Mouse (Mus musculus) neutrophil, adult 5-6 weeks (primary cell): ENCODE measurements around the gene Mrgprb1. TPM values are rescaled to one million over a fixed set of nuclear protein-coding genes. Genes with fewer than 3 reads are reported as not detected.
"Not testable (repeated sequence)": the region's sequence is repeated elsewhere in the genome, so short reads cannot be mapped to it uniquely, and the experiment has no call there.

Experiments used
- ATAC-seq: fragments of 151-379, 151-347 bp; 2 replicates; pipeline ENCODE4 v1.8.0; 2017; ENCODE audit warnings: mild to moderate bottlenecking, moderate TSS enrichment; ENCODE audit not compliant: insufficient number of reproducible peaks, poor library complexity, low FRiP score, severe bottlenecking; ENCODE audit errors: extremely low read depth
- total RNA-seq: library from RNA; stranded (forward); fragments of 200-1000 nt; gene quantifications from 2 replicates; pipeline ENCODE4 v1.2.3, GENCODE M21; 2017

Mrgprb1 gene
- total RNA-seq: not detected in 2 replicates

GRCm38 (mm10) chr7:48456242-48456641 is at the start of gene Mrgprb1:
Gene Mrgprb1, minus strand, starts transcription at chr7:48456342.
- no peak for ATAC-seq

DNA sequence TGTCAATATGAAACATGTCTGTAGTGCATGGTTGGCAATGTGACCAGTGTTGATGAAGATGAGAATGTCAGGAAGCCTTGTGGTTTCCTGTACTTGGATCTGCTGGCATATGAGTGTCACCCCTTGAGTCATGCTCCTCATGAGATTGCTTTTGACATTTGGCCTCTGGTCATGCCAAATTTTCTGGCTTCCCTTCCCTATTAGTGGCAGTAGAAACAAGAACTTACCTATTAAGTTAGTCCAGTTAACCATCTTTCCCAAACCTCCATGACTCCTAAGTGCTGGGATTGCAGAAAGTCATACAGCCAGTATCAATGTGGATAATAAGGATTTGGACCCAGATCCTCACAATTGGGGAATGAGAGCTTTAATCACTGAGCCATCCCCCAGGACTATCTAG is 43.1 kb upstream of the Mrgprb1 start, which contains the start of gene Mrgprx2:
Gene Mrgprx2 (minus strand): TSS at position 101 of the 400 bp plus-strand sequence.
- no peak for ATAC-seq

DNA sequence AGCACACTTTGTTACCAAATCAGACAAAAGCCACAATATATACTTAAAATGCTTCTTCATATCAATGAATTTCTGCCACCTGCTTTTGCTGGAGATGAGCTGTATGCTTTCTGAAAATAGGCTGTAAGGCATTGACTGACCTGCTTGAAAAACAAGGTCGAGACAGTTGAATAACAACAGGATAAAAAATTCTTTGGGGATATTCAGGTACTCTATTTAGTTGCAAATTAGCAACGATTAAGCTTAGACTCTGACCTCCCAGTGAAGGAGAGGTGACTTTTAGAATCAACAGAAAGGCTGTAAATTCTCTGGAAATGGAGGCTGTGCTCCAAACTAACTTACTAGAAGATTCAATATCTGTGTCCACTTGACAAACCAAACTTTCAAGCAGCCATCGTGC is 19.6 kb downstream of the Mrgprb1 start:
- no peak for ATAC-seq

GRCm38 (mm10) chr7:48435936-48436335 is 20.2 kb downstream of the Mrgprb1 start:
- not testable (repeated sequence) for ATAC-seq

Other genes with a start within 250 kb of the Mrgprb1 start
- gene Mrgprb8, start 67.8 kb downstream of the Mrgprb1 start, total RNA-seq: not detected in 2 replicates
- gene Mrgprx2, start 43.0 kb upstream of the Mrgprb1 start, total RNA-seq: 0.12 TPM in 1 of 2 replicates, not detected in the other
- not detected in 2 replicates for gene Mrgprb2, start 101.7 kb upstream of the Mrgprb1 start, total RNA-seq
- not detected in 2 replicates for gene Mrgprb3, start 187.5 kb upstream of the Mrgprb1 start, total RNA-seq